Mouse (Mus musculus) natural killer cell, adult 2 months (primary cell): Measurements from ENCODE around the gene Nbeal1.
A peak's percentile ranks its signal among the peaks of the same experiment; 100 is the strongest.

Source experiments
- DNase-seq, 2 experiments: peaks; one replicate each; pipeline ENCODE4 v3.0.0; 2022; ENCODE audit warnings: low spot score in 2 of 2

Nbeal1 gene

GRCm38 (mm10) chr1:60343630-60344455, 163.4 kb downstream of the Nbeal1 start:
- no peak for DNase-seq

DNA sequence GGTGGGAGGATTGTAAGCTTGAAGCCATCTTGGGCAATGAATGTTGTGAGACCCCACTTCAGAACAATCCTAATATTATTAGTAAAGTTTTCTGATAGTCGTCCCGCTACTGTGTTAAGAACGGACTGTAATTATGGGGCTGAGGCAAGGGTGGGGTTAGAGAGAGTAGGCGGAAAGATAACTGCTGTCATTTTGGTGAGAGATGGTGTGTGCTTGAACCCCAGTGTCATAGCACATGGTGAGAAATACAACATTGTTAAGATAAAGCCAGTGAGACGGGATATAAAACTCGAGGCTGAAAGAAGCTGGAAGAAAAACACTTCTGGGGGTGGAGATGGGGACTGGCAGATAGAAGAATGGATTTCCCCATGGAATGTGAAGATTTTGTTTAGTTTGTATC, 164.3 kb downstream of the Nbeal1 start:
- no peak for DNase-seq

DNA sequence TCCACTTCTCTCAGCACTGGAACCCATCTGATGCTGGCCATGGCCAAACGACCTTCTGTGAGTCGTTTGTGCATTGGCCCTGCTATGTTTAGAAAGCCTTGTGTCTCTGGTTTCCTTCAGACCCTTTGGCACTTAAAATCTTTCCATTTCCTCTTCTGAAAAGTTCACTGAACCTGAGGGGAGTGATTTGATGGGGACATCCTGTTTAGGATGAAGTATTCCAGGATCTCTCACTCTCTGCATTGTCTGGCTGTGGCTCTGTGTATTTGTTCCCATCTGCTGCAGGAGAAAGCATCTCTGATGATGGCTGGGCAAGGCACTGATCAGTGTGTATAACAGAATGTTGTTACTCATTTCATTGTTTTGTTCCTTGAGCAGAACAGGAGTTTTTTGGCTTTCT, 165.3 kb downstream of the Nbeal1 start:
- DNase-seq = no peak

GRCm38 (mm10) chr1:60352786-60353185, 172.4 kb downstream of the Nbeal1 start:
- DNase-seq = no peak

DNA sequence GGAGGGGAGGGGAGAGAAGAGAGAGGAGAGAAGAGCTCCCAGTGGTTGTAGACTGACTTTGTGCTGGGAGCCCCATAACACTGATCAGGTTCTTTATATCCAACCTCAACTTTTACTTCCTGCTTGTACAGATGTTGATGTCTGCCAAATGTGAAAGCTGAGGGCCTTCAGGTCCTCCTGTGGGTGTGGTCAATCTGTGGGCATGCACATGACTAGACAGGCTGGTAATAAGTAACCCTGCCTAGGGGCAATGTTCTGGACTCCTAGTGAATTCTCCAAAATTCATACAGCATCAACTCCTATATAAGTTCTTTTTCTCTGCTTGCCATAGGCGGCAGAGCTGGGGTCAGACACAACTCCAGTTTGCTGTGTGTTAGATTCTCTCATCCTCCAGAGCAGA, 181.2 kb downstream of the Nbeal1 start:
- peak in 1 of 2 experiments; percentile 2 for DNase-seq

GRCm38 (mm10) chr1:60376556-60376955, 196.2 kb downstream of the Nbeal1 start:
- no peak for DNase-seq

DNA sequence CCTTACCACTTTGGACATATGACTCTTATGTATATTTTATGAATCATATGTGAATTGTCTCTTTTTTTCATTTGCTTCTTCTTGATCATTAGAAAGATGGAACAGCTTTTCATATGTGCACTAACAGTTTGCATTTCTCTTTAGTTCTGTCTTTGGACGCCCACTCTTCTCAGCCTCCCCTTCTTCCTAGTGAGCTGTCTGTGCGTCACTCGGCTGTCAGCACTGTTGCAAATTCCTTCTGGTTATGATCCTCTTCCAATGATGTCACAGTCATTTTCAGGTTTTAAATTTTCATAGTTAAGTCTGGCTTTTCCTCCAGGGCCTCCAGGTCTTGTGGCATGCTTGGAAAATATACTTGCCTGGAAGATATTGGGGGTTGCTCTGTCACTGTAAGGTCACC, 201.5 kb downstream of the Nbeal1 start:
- no peak for DNase-seq
